Mouse (Mus musculus) hindbrain, embryonic 15.5 days (tissue): Measurements from ENCODE around the gene Slc17a9. TPM values are rescaled to one million over a fixed set of nuclear protein-coding genes. Genes with fewer than 3 reads are reported as not detected.

Experiments
- polyA plus RNA-seq: library from polyadenylated mRNA; unstranded; fragments of >200 nt; fragmentation: Nextera tagmentation; extraction: Ambion mirVana; gene quantifications from 2 replicates; pipeline ENCODE4 v1.2.1, GENCODE M21; 2015

The Slc17a9 gene
- polyA plus RNA-seq, 1 experiment from 2014 or later, result 0.29 TPM

Other genes with a start within 250 kb of the Slc17a9 start
- gene Ntsr1, start 225.3 kb upstream of the Slc17a9 start, polyA plus RNA-seq, result 2.7 and 2.8 TPM in 2 replicates
- gene Mrgbp, start 144.0 kb upstream of the Slc17a9 start, polyA plus RNA-seq, result 38.3 and 40.6 TPM in 2 replicates
- 82.8 and 88.6 TPM in 2 replicates for gene Ogfr, start 136.0 kb upstream of the Slc17a9 start, polyA plus RNA-seq
- 63.5 and 92.1 TPM in 2 replicates for gene Col9a3, start 127.5 kb upstream of the Slc17a9 start, polyA plus RNA-seq
- gene Tcfl5, start 82.6 kb upstream of the Slc17a9 start, polyA plus RNA-seq, result 0.87 and 0.96 TPM in 2 replicates
- 24.4 and 27.8 TPM in 2 replicates for gene Dido1, start 15.3 kb upstream of the Slc17a9 start, polyA plus RNA-seq
- 51.6 and 54.9 TPM in 2 replicates for gene Gid8, start 15.1 kb upstream of the Slc17a9 start, polyA plus RNA-seq
- 0.73 and 5.2 TPM in 2 replicates for gene Bhlhe23, start 51.6 kb downstream of the Slc17a9 start, polyA plus RNA-seq
- 50.1 and 54.9 TPM in 2 replicates for gene Ythdf1, start 195.7 kb downstream of the Slc17a9 start, polyA plus RNA-seq
- gene Birc7, start 203.8 kb downstream of the Slc17a9 start, polyA plus RNA-seq, result 0.18 and 0.31 TPM in 2 replicates
- gene Nkain4, start 229.4 kb downstream of the Slc17a9 start, polyA plus RNA-seq, result 95.5 and 106 TPM in 2 replicates
- gene Arfgap1, start 242.0 kb downstream of the Slc17a9 start, polyA plus RNA-seq, result 114 and 119 TPM in 2 replicates